Mouse (Mus musculus): ENCODE data around the gene Rsph1. TPM values are rescaled to one million over a fixed set of nuclear protein-coding genes. Genes with fewer than 3 reads are reported as not detected.

Gene Rsph1
- 1.3 TPM for polyA plus RNA-seq (2014; fragmentation: Illumina TruSeq; extraction: RNeasy Lipid Tissue Mini Kit (QIAGEN cat#74804); ENCODE audit: low read depth, low replicate concordance)

GRCm38 (mm10) chr17:31276922-31277918 lies at the start of gene Rsph1:
TSS of gene Rsph1 (minus strand) at chr17:31277383.

GRCm38 (mm10) chr17:31286492-31286891 lies 9.3 kb upstream of the Rsph1 start, which contains the start of gene Slc37a1:
TSS of gene Slc37a1 (plus strand) at chr17:31286792.

GRCm38 (mm10) chr17:31207771-31208334 lies 69.3 kb downstream of the Rsph1 start, which contains the start of gene Ubash3a:
TSS of gene Ubash3a (plus strand) at chr17:31207873.

Other genes with a start within 250 kb of the Rsph1 start
- 2.3 TPM for gene Abcg1, start 219.7 kb downstream of the Rsph1 start, polyA plus RNA-seq (2014; fragmentation: Illumina TruSeq; extraction: RNeasy Lipid Tissue Mini Kit (QIAGEN cat#74804); ENCODE audit: low read depth, low replicate concordance)
- 15.1 TPM for gene Tff3, start 147.7 kb downstream of the Rsph1 start, polyA plus RNA-seq (2014; fragmentation: Illumina TruSeq; extraction: RNeasy Lipid Tissue Mini Kit (QIAGEN cat#74804); ENCODE audit: low read depth, low replicate concordance)
- gene Tff2, start 133.1 kb downstream of the Rsph1 start, polyA plus RNA-seq (2014; fragmentation: Illumina TruSeq; extraction: RNeasy Lipid Tissue Mini Kit (QIAGEN cat#74804); ENCODE audit: low read depth, low replicate concordance) = not detected
- gene Tff1, start 112.1 kb downstream of the Rsph1 start, polyA plus RNA-seq (2014; fragmentation: Illumina TruSeq; extraction: RNeasy Lipid Tissue Mini Kit (QIAGEN cat#74804); ENCODE audit: low read depth, low replicate concordance) = not detected
- gene Tmprss3, start 78.4 kb downstream of the Rsph1 start, polyA plus RNA-seq (2014; fragmentation: Illumina TruSeq; extraction: RNeasy Lipid Tissue Mini Kit (QIAGEN cat#74804); ENCODE audit: low read depth, low replicate concordance) = not detected
- gene Ubash3a, start 69.5 kb downstream of the Rsph1 start, polyA plus RNA-seq (2014; fragmentation: Illumina TruSeq; extraction: RNeasy Lipid Tissue Mini Kit (QIAGEN cat#74804); ENCODE audit: low read depth, low replicate concordance) = not detected
- gene Slc37a1, start 9.4 kb upstream of the Rsph1 start, polyA plus RNA-seq (2014; fragmentation: Illumina TruSeq; extraction: RNeasy Lipid Tissue Mini Kit (QIAGEN cat#74804); ENCODE audit: low read depth, low replicate concordance) = 13.0 TPM
- 52.2 TPM for gene Pde9a, start 108.8 kb upstream of the Rsph1 start, polyA plus RNA-seq (2014; fragmentation: Illumina TruSeq; extraction: RNeasy Lipid Tissue Mini Kit (QIAGEN cat#74804); ENCODE audit: low read depth, low replicate concordance)
- 3.8 TPM for gene Wdr4, start 242.6 kb upstream of the Rsph1 start, polyA plus RNA-seq (2014; fragmentation: Illumina TruSeq; extraction: RNeasy Lipid Tissue Mini Kit (QIAGEN cat#74804); ENCODE audit: low read depth, low replicate concordance)
- gene Ndufv3, start 242.7 kb upstream of the Rsph1 start, polyA plus RNA-seq (2014; fragmentation: Illumina TruSeq; extraction: RNeasy Lipid Tissue Mini Kit (QIAGEN cat#74804); ENCODE audit: low read depth, low replicate concordance) = 44.7 TPM

Data from sigmoid colon, adult 10 weeks (tissue).